Mouse (Mus musculus) heart, embryonic 15.5 days (tissue): ENCODE measurements around the gene Il16. TPM values are rescaled to one million over a fixed set of nuclear protein-coding genes. Genes with fewer than 3 reads are reported as not detected.

ENCODE experiments used
- ATAC-seq: fragments of 200-750 bp; cut with Nextera tagmentation; replicated peaks from 2 replicates; pipeline ENCODE4 v1.8.0; 2017; ENCODE audit warnings: low read depth, moderate TSS enrichment; ENCODE audit not compliant: insufficient number of reproducible peaks, insufficient read depth, low FRiP score
- H3K27ac ChIP-seq: fragments of 300-500 bp; sonication (generic); 2 replicates; pipeline ENCODE4 v1.5.1; 2015; ENCODE audit warnings: mild to moderate bottlenecking, inconsistent platforms
- H3K27me3 ChIP-seq: fragments of 300-500 bp; sonication (generic); 2 replicates; pipeline ENCODE4 v1.6.1; 2015; ENCODE audit warnings: inconsistent platforms
- H3K36me3 ChIP-seq: fragments of 300-500 bp; sonication (generic); 2 replicates; pipeline ENCODE4 v1.6.1; 2015; ENCODE audit warnings: mild to moderate bottlenecking, inconsistent platforms
- H3K4me1 ChIP-seq: fragments of 300-500 bp; sonication (generic); replicated peaks from 2 replicates; pipeline ENCODE4 v1.6.1; 2015; ENCODE audit warnings: inconsistent platforms
- H3K4me2 ChIP-seq: fragments of 300-500 bp; sonication (generic); 2 replicates; pipeline ENCODE4 v1.6.1; 2015; ENCODE audit warnings: inconsistent platforms, mild to moderate bottlenecking, moderate library complexity
- H3K4me3 ChIP-seq: fragments of 300-500 bp; sonication (generic); 2 replicates; pipeline ENCODE4 v1.5.1; 2015; ENCODE audit warnings: mild to moderate bottlenecking, inconsistent platforms
- H3K9ac ChIP-seq: fragments of 300-500 bp; sonication (generic); 2 replicates; pipeline ENCODE4 v1.6.1; 2015; ENCODE audit warnings: mild to moderate bottlenecking, inconsistent platforms
- H3K9me3 ChIP-seq: fragments of 300-500 bp; sonication (generic); replicated peaks from 2 replicates; pipeline ENCODE4 v1.6.1; 2016; ENCODE audit warnings: inconsistent platforms
- WGBS: fragments of 180-500 bp; shearing (Covaris S2); methylation state at CpG from one replicate; pipeline ENCODE4 v1.1.7; 2015; ENCODE audit warnings: mixed read lengths; 5-methylcytosine and 5-hydroxymethylcytosine counted together
- polyA plus RNA-seq: library from polyadenylated mRNA; unstranded; fragments of >200 nt; fragmentation: Nextera tagmentation; extraction: Ambion mirVana; gene quantifications from 2 replicates; pipeline ENCODE4 v1.2.1, GENCODE M21; 2015

Il16 gene
- polyA plus RNA-seq, 1 experiment from 2014 or later: 4.7 TPM

DNA sequence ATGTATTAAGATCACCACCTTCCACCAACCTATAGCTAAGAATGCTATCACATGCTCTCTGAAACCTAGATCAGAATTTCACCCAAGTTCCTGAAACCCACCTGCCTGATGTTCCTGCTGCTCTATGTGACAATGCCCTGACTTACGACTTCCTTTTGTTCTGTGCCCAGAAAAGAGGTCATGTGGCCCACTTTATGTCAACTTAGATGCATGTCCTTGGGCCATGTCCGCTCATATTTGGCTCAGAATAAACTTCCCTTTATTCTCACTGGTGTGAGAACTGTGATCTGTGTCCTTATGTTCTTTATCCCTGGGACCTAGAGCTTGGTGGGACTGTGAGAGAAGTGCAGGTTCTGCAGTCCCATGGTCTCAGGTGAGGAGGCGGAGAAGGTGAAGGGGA, 68.2 kb downstream of the Il16 start:
- Histone ChIP-seq H3K27me3 (no peaks in the 10 kb centered on the region), H3K4me1 (no peaks in the 10 kb centered on the region), H3K9me3 (no peaks in the 10 kb centered on the region), H3K36me3 (no peaks in the 10 kb centered on the region), H3K4me3 (no peak overlapping the region), H3K4me2 (no peak overlapping the region), H3K9ac (no peak overlapping the region), H3K27ac (no peak overlapping the region)
- no peak for ATAC-seq
- 68% methylated on average over 3 of the region's 3 CpGs for WGBS

DNA sequence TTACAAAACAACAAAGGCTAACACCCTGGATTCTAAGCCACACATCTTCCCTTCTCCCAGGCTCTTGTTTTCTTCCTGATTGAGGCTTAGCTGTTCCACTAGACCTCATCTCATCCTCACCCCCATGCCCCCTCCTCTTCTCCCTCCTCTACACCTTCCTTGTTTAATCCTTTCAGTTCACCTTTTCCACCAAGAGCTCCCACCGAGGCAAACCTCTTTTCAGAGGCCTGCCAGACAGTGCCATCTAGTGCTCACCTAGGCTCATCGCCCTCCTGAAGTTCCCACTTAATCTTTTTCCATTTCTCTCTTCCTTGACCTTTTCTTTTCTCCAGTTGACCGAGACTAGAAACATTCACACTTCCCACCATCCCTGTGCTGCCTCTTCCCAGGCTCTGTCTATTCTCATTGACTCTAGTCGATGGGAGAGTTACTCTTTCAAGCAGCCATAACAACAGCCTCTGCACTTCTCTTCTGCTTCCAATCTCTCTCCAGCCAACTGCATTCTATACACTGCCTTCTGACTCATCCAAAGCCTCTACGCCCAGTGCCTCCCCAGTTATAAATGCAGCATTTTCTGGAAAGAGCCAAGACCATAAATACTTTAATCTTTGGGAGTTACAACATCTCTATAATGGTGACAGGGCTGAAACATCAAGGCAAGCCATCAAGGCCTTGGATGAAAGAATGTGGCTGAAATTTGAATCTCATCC, 69.8 kb downstream of the Il16 start:
- Histone ChIP-seq H3K9ac (no peak overlapping the region), H3K9me3 (no peaks in the 10 kb centered on the region), H3K4me1 (no peaks in the 10 kb centered on the region), H3K4me3 (no peak overlapping the region), H3K27ac (no peak overlapping the region), H3K4me2 (no peak overlapping the region), H3K27me3 (no peaks in the 10 kb centered on the region), H3K36me3 (no peaks in the 10 kb centered on the region)
- no peak for ATAC-seq
- WGBS: 24% methylated on average over 5 of the region's 5 CpGs

DNA sequence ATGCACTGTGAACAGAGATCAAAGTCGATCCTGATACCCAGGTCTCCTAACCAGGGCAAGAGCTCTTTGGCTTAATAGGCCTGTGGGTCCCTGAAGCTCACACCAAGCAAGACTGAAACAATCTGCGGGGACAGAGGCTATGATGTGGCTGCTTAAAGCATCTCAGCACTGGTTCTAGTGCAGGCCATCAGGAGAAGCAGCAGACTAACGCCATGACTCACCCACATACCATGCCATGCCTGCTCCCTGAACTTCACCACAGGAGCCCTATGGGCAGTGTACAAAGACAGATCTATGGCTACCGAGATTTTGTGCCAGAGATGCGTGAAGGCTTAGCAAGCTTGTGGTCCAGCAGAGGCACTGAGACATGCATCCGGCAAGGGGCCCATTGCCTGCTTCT, 74.0 kb downstream of the Il16 start:
- ATAC-seq: no peak
- WGBS: 81% methylated on average over 6 of the region's 6 CpGs
- Histone ChIP-seq H3K36me3 (no peaks in the 10 kb centered on the region), H3K4me2 (no peak overlapping the region), H3K4me3 (no peak overlapping the region), H3K27me3 (no peaks in the 10 kb centered on the region), H3K27ac (no peak overlapping the region), H3K9ac (no peak overlapping the region), H3K4me1 (no peaks in the 10 kb centered on the region), H3K9me3 (no peaks in the 10 kb centered on the region)

DNA sequence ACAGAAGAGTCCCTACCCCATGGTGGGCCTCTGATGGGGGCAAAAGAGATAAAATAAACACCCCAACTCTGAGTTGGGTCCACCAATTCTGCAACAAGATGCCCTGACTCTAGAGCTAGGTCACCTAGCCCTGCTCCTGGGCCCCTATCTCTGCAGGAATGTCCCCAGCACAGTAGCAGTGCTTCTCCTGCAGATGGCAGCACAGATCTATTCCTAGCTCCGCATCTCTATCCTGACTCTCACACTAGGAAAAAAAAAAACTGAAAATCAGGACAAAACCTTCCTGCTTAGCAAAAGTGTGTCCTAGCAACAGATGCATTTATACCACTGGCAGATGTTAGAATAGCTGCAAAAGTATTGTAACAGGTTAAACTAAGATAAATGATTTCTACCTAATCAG, 76.8 kb downstream of the Il16 start:
- ATAC-seq: no peak
- Histone ChIP-seq H3K9me3 (no peaks in the 10 kb centered on the region), H3K27me3 (no peaks in the 10 kb centered on the region), H3K9ac (no peak overlapping the region), H3K27ac (no peak overlapping the region), H3K4me1 (no peaks in the 10 kb centered on the region), H3K36me3 (no peaks in the 10 kb centered on the region), H3K4me3 (no peak overlapping the region), H3K4me2 (no peak overlapping the region)
- WGBS: 16% methylated on average over 1 of the region's 1 CpGs

DNA sequence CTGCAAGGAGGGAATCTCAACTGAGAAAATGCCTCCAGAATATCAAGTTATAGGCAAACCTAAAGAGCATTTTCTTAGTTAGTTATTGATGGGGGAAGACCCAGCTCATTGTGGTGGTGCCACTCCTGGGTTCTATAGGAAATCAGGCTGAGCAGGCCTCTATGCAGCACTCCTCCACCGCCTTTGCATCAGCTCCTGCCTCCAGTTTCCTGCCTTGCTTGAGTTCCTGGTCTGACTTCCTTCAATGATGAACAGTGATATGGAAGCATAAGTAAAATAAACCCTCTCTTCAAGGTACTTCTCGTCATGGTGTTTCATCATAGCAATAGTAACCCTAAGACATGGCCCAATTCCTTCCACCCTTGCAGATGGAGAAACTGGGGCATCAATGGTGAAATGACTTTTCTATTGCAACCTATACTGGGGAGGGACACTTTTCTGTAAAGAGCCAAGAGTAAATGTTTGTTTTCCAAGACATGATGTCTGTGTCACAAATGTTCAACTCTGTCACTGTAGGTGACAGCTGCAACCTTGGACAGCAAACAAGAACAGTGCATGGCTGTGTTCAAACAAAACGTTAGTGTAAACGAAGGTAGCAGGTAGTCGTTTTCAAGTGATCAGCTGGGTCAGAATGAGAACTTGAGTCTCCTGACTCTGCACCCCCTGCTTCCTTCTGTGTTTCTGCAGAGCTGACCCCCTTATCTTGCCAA, 77.4 kb downstream of the Il16 start:
- H3K36me3 ChIP-seq: no peaks in the 10 kb centered on the region
- H3K27me3 ChIP-seq: no peaks in the 10 kb centered on the region
- no peak overlapping the region for H3K4me3 ChIP-seq
- ATAC-seq: no peak
- no peaks in the 10 kb centered on the region for H3K4me1 ChIP-seq
- H3K9me3 ChIP-seq: no peaks in the 10 kb centered on the region
- no peak overlapping the region for H3K27ac ChIP-seq
- 73% methylated on average over 5 of the region's 5 CpGs for WGBS
- no peak overlapping the region for H3K9ac ChIP-seq
- no peak overlapping the region for H3K4me2 ChIP-seq

DNA sequence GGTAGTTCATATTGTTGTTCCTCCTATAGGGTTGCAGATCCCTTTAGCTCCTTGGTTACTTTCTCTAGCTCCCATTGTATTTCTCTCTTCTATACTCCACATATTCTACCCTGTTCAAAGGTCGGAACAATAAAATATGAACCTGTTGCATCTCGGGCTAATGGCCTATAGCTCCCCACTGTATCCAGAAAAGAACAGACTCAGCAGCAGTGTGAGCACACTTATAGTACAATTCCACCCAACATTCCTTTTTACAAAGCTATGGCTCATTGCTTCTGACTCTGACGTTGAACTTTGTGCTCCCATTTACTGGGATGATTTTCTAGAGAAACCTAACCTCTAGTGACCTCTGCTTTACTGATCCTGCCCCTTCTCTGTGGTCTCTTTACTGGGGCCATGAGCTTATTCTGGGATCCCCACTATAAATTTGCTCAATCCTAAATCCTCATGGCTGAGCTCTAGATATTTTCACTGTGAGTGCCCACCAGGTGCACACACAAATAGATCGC, 79.4 kb downstream of the Il16 start:
- WGBS: 87% methylated on average over 4 of the region's 4 CpGs
- no peak overlapping the region for H3K4me2 ChIP-seq
- no peak for ATAC-seq
- H3K4me1 ChIP-seq: no peaks in the 10 kb centered on the region
- no peaks in the 10 kb centered on the region for H3K27me3 ChIP-seq
- no peaks in the 10 kb centered on the region for H3K9me3 ChIP-seq
- no peak overlapping the region for H3K4me3 ChIP-seq
- H3K36me3 ChIP-seq: no peaks in the 10 kb centered on the region
- no peak overlapping the region for H3K27ac ChIP-seq
- H3K9ac ChIP-seq: no peak overlapping the region

DNA sequence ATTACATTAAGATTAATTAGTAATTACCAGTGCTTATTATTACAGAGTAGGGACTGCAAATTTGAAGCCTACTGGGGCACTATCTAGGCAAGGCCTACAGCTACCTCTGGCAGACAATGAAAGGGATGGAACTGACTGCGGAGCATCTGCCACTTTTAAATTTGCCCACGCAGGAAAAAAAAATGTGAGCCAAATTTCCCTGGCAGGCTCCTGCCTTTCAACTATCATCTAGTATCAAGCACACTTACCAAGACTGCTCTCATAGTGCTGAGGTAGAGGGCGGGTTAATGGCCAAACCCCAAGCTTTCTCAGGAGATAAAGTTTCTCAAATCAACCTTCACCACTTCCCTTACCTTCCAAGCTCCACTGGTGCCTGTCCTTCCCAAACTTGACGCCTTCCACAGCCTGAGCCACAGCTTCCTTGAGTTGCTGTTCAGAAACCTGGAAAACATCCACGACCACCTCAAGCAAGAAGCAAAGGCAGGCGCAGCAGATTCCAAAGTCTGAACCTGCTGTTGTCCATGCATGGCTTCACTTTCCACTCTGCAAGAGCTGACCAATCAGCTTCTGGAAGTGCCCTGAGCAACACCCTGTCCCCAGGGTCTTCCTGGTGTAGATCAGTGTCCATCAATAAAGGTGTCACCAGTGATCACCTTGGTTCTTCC, 82.7 kb downstream of the Il16 start:
- no peak overlapping the region for H3K4me3 ChIP-seq
- no peak overlapping the region for H3K9ac ChIP-seq
- WGBS: 78% methylated on average over 6 of the region's 6 CpGs
- no peaks in the 10 kb centered on the region for H3K36me3 ChIP-seq
- H3K4me1 ChIP-seq: no peaks in the 10 kb centered on the region
- no peaks in the 10 kb centered on the region for H3K27me3 ChIP-seq
- H3K27ac ChIP-seq: no peak overlapping the region
- ATAC-seq: no peak
- no peaks in the 10 kb centered on the region for H3K9me3 ChIP-seq
- H3K4me2 ChIP-seq: no peak overlapping the region

DNA sequence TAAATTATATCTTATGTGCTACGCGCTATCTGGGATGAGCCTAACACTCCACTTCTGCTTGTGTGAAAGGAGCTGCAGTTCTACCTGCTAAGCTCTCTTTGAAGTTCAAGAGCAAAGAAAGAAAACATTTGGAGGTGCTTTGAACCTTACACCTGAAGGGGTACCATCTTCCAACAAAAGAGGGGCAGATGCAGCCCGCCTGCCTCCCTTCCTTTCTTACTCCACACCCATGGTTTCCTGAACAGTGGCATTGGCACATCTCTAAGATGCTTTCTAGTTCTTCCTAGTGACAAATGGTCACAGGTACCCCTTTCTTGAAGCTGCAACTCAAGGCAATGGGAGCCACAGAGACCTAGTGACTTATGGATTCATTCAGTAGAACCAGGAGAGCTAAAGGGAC, 83.8 kb downstream of the Il16 start:
- H3K36me3 ChIP-seq: no peaks in the 10 kb centered on the region
- H3K9ac ChIP-seq: no peak overlapping the region
- no peak overlapping the region for H3K4me3 ChIP-seq
- no peak overlapping the region for H3K4me2 ChIP-seq
- H3K4me1 ChIP-seq: no peaks in the 10 kb centered on the region
- H3K27me3 ChIP-seq: no peaks in the 10 kb centered on the region
- no peak overlapping the region for H3K27ac ChIP-seq
- no peak for ATAC-seq
- 99% methylated on average over 3 of the region's 3 CpGs for WGBS
- no peaks in the 10 kb centered on the region for H3K9me3 ChIP-seq

DNA sequence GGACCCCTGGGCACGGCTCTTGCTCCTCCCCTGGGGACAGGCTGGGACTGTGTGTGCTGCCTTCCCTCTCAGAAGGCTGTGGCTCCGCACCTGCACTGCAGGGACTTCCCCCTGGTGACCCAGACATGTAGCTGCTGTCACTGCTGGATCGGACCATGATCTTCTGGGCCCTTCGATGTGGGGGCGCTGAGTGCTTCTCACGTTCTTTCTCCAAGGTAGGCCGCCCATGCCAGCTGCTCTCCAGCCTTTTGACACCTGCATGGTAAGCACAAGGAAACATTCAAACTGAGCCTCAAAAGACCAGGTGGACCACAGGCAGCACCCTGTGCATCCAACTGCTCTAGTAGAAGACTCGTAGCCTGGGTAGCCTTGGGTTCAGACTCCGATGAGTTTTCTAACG, 84.5 kb downstream of the Il16 start:
- H3K27ac ChIP-seq: no peak overlapping the region
- no peak overlapping the region for H3K9ac ChIP-seq
- 80% methylated on average over 10 of the region's 10 CpGs for WGBS
- H3K4me1 ChIP-seq: no peaks in the 10 kb centered on the region
- no peak overlapping the region for H3K4me3 ChIP-seq
- H3K9me3 ChIP-seq: no peaks in the 10 kb centered on the region
- no peak for ATAC-seq
- no peaks in the 10 kb centered on the region for H3K27me3 ChIP-seq
- H3K36me3 ChIP-seq: no peaks in the 10 kb centered on the region
- no peak overlapping the region for H3K4me2 ChIP-seq

DNA sequence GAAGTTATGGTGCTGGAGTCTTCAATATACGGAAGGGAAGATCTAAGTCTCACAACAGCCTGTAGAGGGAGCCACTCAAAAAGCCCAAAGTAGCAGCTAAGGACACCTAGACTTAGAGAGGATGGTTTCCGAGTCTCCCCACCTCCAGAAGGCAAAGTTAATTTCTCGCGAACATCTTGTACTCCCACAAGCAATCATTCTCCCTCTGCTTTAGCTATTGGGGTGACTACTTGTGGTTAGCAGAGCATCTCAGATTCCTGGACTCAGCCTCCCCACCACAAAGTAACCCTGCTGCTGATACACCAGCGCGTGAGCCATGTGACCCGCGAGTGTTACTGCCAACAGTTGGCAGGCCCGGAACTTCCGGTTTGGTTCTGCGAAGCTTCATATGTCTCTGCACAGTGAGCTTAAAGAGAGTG, 85.2 kb downstream of the Il16 start:
- no peak overlapping the region for H3K9ac ChIP-seq
- H3K9me3 ChIP-seq: no peaks in the 10 kb centered on the region
- no peaks in the 10 kb centered on the region for H3K36me3 ChIP-seq
- no peak overlapping the region for H3K4me3 ChIP-seq
- H3K27me3 ChIP-seq: no peaks in the 10 kb centered on the region
- no peak for ATAC-seq
- 80% methylated on average over 11 of the region's 11 CpGs for WGBS
- H3K4me1 ChIP-seq: no peaks in the 10 kb centered on the region
- no peak overlapping the region for H3K27ac ChIP-seq
- no peak overlapping the region for H3K4me2 ChIP-seq

DNA sequence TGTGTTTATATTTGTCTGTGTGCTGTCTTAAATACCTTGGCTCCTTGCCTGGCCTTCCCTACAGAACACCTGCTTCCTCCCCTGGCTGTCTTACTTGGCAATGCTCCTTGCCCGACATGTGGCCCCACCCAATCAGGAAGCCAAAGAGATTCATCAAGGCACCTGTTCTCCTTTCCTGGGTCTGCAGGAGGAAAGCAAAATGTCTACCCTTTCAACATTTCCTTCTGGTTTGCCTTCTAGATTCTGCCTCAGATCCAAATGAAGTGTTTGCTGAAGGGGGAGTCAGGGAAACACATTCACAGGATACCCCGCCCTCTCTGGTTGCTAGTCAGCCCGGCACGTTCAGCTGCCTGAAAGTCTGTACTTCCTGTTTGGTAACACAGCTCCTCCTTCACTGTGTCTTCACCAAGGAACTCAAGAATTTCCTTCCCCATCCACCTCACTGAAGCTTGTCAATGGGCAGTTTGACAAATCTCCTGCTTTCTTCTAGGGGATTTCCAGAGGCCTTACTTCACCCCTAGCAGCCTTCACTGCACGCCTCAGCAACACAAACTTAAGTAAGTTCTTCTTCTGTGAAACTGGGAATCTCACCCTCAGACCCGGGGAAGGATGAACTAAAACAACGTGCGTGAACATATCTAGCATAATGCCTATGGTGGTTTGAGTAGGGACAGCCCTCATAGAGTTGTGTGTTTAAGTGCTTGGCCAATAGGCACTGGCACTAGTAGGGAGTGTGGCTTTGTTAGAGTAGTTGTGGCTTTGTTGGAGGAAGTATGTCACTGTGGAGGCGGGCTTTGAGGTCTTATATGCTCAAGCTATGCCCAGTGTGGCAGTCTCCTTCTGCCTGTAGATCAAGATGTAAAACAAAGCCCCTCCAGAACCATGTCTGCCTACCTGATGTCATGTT, 86.1 kb downstream of the Il16 start:
- Histone ChIP-seq H3K9me3 (no peaks in the 10 kb centered on the region), H3K36me3 (no peaks in the 10 kb centered on the region), H3K4me3 (no peak overlapping the region), H3K27ac (peak overlapping the region; percentile 58), H3K4me2 (no peak overlapping the region), H3K4me1 (no peaks in the 10 kb centered on the region), H3K27me3 (no peaks in the 10 kb centered on the region), H3K9ac (no peak overlapping the region)
- 80% methylated on average over 9 of the region's 9 CpGs for WGBS
- no peak for ATAC-seq
